Mouse (Mus musculus) bone marrow macrophage, adult 2 months (primary cell): ENCODE measurements around the gene 2610318N02Rik.

Source experiments
- CTCF ChIP-seq: IDR thresholded peaks from 2 replicates; pipeline ENCODE4 v1.5.1; 2012; ENCODE audit warnings: low read depth, mild to moderate bottlenecking, low read length, moderate library complexity
- POLR2A ChIP-seq: IDR thresholded peaks from 2 replicates; pipeline ENCODE4 v1.6.1; 2012; ENCODE audit warnings: mild to moderate bottlenecking, low read depth, low read length, borderline replicate concordance

GRCm38 (mm10) chr16:17150520-17151258 lies 25.7 kb upstream of the 2610318N02Rik start:
- TF ChIP-seq CTCF (no peak), POLR2A (no peak)
